ENCODE assay signal across 29 mouse cellular contexts in the genomic region with DNA sequence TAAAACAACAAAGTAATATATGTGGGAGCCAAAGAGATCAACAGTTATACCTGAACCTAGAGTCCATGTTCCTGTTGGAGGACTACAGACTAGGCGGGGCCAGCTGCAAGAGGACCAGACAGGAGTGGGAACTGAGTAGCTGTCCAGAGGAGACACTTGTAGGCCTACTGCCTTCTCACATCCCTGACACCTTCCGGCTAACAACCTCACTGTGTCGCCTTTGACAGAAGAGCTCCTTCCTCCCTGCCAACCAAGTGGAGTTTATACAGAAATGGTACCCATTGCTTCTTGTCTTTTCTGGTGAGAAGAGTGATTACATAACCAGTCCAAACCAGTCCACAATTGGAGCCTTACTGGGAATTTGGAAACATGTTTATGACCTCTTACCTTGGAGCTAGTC. TPM values are rescaled to one million over a fixed set of nuclear protein-coding genes. Genes with fewer than 3 reads are reported as not detected.
"Had no signal": no experiment of that assay in that cellular context is flagged by ENCODE, and none has a peak within 500 bp of the region (broad histone marks: within the 10 kb centered on the region; RNA-seq: fewer than 3 reads in every experiment).

No protein-coding gene starts in this region.

- H3K9me3 ChIP-seq: embryonic facial prominence, embryonic 10.5 days; embryonic facial prominence, embryonic 12.5 days; embryonic facial prominence, embryonic 13.5 days; embryonic facial prominence, embryonic 15.5 days; forebrain, embryonic 10.5 days; forebrain, embryonic 12.5 days; forebrain, embryonic 13.5 days; forebrain, embryonic 15.5 days had no signal

- DNase-seq: cerebellum, adult 2 months; cerebellum, adult 8-10 months; cerebellum, adult 9-10 months; cerebellum, adult 9-11 months; cerebellum, postnatal 10 days; cerebellum, postnatal 14 days; cerebellum, postnatal 25 days; cerebellum, postnatal 36 days; embryo, embryonic 11 days; forebrain, postnatal 0 days; gastrocnemius, adult 2 months; gastrocnemius, postnatal 10 days; gastrocnemius, postnatal 14 days; gastrocnemius, postnatal 25 days; gastrocnemius, postnatal 36 days; heart, adult 2 months had no signal

- H3K4me2 ChIP-seq: embryonic facial prominence, embryonic 12.5 days; embryonic facial prominence, embryonic 13.5 days; embryonic facial prominence, embryonic 15.5 days; forebrain, embryonic 12.5 days; forebrain, embryonic 13.5 days; forebrain, embryonic 15.5 days had no signal

- H3K4me3 ChIP-seq: embryonic facial prominence, embryonic 10.5 days; embryonic facial prominence, embryonic 12.5 days; embryonic facial prominence, embryonic 13.5 days; embryonic facial prominence, embryonic 15.5 days; erythroblast, embryonic 14.5 days; forebrain, embryonic 10.5 days; forebrain, embryonic 12.5 days; forebrain, embryonic 13.5 days; forebrain, embryonic 15.5 days; gastrocnemius, adult 2 months; heart, adult 2 months had no signal

- H3K27ac ChIP-seq: embryonic facial prominence, embryonic 10.5 days; embryonic facial prominence, embryonic 12.5 days; embryonic facial prominence, embryonic 15.5 days; forebrain, embryonic 10.5 days; forebrain, embryonic 12.5 days; forebrain, embryonic 13.5 days; forebrain, embryonic 15.5 days; gastrocnemius, adult 2 months; heart, adult 2 months had no signal

- H3K9ac ChIP-seq: embryonic facial prominence, embryonic 12.5 days; embryonic facial prominence, embryonic 13.5 days; embryonic facial prominence, embryonic 15.5 days; forebrain, embryonic 12.5 days; forebrain, embryonic 13.5 days; forebrain, embryonic 15.5 days; forebrain, postnatal 0 days had no signal

- ATAC-seq: forebrain, embryonic 13.5 days; forebrain, embryonic 14.5 days; forebrain, embryonic 15.5 days; forebrain, embryonic 16.5 days; forebrain, postnatal 0 days had no signal

- H3K36me3 ChIP-seq: embryonic facial prominence, embryonic 10.5 days; embryonic facial prominence, embryonic 12.5 days; embryonic facial prominence, embryonic 13.5 days; embryonic facial prominence, embryonic 15.5 days; forebrain, embryonic 10.5 days; forebrain, embryonic 12.5 days; forebrain, embryonic 15.5 days had no signal

RNA-seq across cellular contexts. Expression of a gene that starts 3.2 kb away (rescaled TPM):
- total RNA-seq: common myeloid progenitor, adult 5-6 weeks; granulocyte monocyte progenitor cell, adult 5-6 weeks had no signal
- polyA plus RNA-seq: erythroblast, embryonic 14.5 days had no signal
